Mouse (Mus musculus) adrenal gland, postnatal 25 days (tissue): Measurements from ENCODE around the gene Sh3d19. TPM values are rescaled to one million over a fixed set of nuclear protein-coding genes. Genes with fewer than 3 reads are reported as not detected.
"Not testable (repeated sequence)": the region's sequence is repeated elsewhere in the genome, so short reads cannot be mapped to it uniquely, and the experiment has no call there.

Experiments
- DNase-seq: peaks from one replicate; pipeline ENCODE4 v3.0.0; 2021; ENCODE audit warnings: mixed read lengths
- total RNA-seq: library from RNA; stranded (reverse); gene quantifications from 2 replicates; pipeline ENCODE4 v1.2.3, GENCODE M21; 2021

Sh3d19 gene
- total RNA-seq, 1 experiment from 2014 or later, result 19.9 TPM

- no peak for DNase-seq
Observed at GRCm38 (mm10) chr3:85980036-85980435, 9.1 kb downstream of the Sh3d19 start.

GRCm38 (mm10) chr3:85981761-85982160 is 10.9 kb downstream of the Sh3d19 start:
- not testable (repeated sequence) for DNase-seq

- DNase-seq, result no peak
Observed at GRCm38 (mm10) chr3:85984537-85984936, 13.6 kb downstream of the Sh3d19 start.

GRCm38 (mm10) chr3:85987225-85987624 is 16.3 kb downstream of the Sh3d19 start:
- DNase-seq, result no peak

- no peak for DNase-seq
Observed at GRCm38 (mm10) chr3:85991140-85991801, 20.4 kb downstream of the Sh3d19 start.

GRCm38 (mm10) chr3:85991802-85992156 is 20.9 kb downstream of the Sh3d19 start:
- DNase-seq, result no peak

GRCm38 (mm10) chr3:85993744-85994143 is 22.8 kb downstream of the Sh3d19 start:
- DNase-seq, result no peak

GRCm38 (mm10) chr3:85994645-85995044 is 23.7 kb downstream of the Sh3d19 start:
- no peak for DNase-seq

GRCm38 (mm10) chr3:86001271-86001670 is 30.4 kb downstream of the Sh3d19 start:
- no peak for DNase-seq

- DNase-seq, result peak; percentile 9
Observed at GRCm38 (mm10) chr3:86002423-86002822, 31.5 kb downstream of the Sh3d19 start, which contains the start of gene Prss48. Gene Prss48, minus strand, starts transcription at chr3:86002491.

GRCm38 (mm10) chr3:86002940-86003339 is 32.0 kb downstream of the Sh3d19 start:
- no peak for DNase-seq

GRCm38 (mm10) chr3:86004751-86005150 is 33.8 kb downstream of the Sh3d19 start:
- no peak for DNase-seq

GRCm38 (mm10) chr3:86010618-86011017 is 39.7 kb downstream of the Sh3d19 start:
- no peak for DNase-seq

GRCm38 (mm10) chr3:86011373-86011772 is 40.5 kb downstream of the Sh3d19 start:
- DNase-seq, result no peak

- no peak for DNase-seq
Observed at GRCm38 (mm10) chr3:86011833-86012232, 40.9 kb downstream of the Sh3d19 start.

GRCm38 (mm10) chr3:86013837-86014236 is 42.9 kb downstream of the Sh3d19 start:
- DNase-seq, result no peak

GRCm38 (mm10) chr3:86016965-86017364 is 46.1 kb downstream of the Sh3d19 start:
- no peak for DNase-seq

- DNase-seq, result no peak
Observed at GRCm38 (mm10) chr3:86017484-86017883, 46.6 kb downstream of the Sh3d19 start.

- DNase-seq, result no peak
Observed at GRCm38 (mm10) chr3:86020921-86021650, 50.2 kb downstream of the Sh3d19 start.

- no peak for DNase-seq
Observed at GRCm38 (mm10) chr3:86021651-86022050, 50.7 kb downstream of the Sh3d19 start.

GRCm38 (mm10) chr3:86024065-86024795 is 53.3 kb downstream of the Sh3d19 start:
- DNase-seq, result no peak

- DNase-seq, result no peak
Observed at GRCm38 (mm10) chr3:86025341-86026137, 54.6 kb downstream of the Sh3d19 start.
